Mouse (Mus musculus) hindbrain, embryonic 15.5 days (tissue): ENCODE measurements around the gene Dmd. TPM values are rescaled to one million over a fixed set of nuclear protein-coding genes. Genes with fewer than 3 reads are reported as not detected.

ENCODE experiments used
- ATAC-seq: fragments of 200-750 bp; cut with Nextera tagmentation; 2 replicates; pipeline ENCODE4 v1.8.0; 2017; ENCODE audit warnings: low read depth, moderate number of reproducible peaks, moderate TSS enrichment; ENCODE audit not compliant: low FRiP score
- H3K27ac ChIP-seq: fragments of 300-500 bp; sonication (generic); replicated peaks from 2 replicates; pipeline ENCODE4 v1.5.1; 2015; ENCODE audit warnings: mild to moderate bottlenecking, inconsistent platforms
- H3K27me3 ChIP-seq: fragments of 300-500 bp; sonication (generic); 2 replicates; pipeline ENCODE4 v1.6.1; 2015; ENCODE audit warnings: control low read depth, inconsistent platforms
- H3K36me3 ChIP-seq: fragments of 300-500 bp; sonication (generic); 2 replicates; pipeline ENCODE4 v1.6.1; 2015; ENCODE audit warnings: control low read depth, inconsistent platforms
- H3K4me1 ChIP-seq: fragments of 300-500 bp; sonication (generic); replicated peaks from 2 replicates; pipeline ENCODE4 v1.6.1; 2015; ENCODE audit warnings: control low read depth, inconsistent platforms
- H3K4me2 ChIP-seq: fragments of 300-500 bp; sonication (generic); 2 replicates; pipeline ENCODE4 v1.6.1; 2015; ENCODE audit warnings: moderate library complexity, mild to moderate bottlenecking, inconsistent platforms
- H3K4me3 ChIP-seq: fragments of 300-500 bp; sonication (generic); 2 replicates; pipeline ENCODE4 v1.5.1; 2015; ENCODE audit warnings: mild to moderate bottlenecking, inconsistent platforms
- H3K9ac ChIP-seq: fragments of 300-500 bp; sonication (generic); 2 replicates; pipeline ENCODE4 v1.6.1; 2015; ENCODE audit warnings: inconsistent platforms
- H3K9me3 ChIP-seq: fragments of 300-500 bp; sonication (generic); 2 replicates; pipeline ENCODE4 v1.6.1; 2016; ENCODE audit warnings: control low read depth, inconsistent platforms
- WGBS: fragments of 180-500 bp; shearing (Covaris S2); methylation state at CpG from one replicate; pipeline ENCODE4 v1.1.7; 2015; 5-methylcytosine and 5-hydroxymethylcytosine counted together
- polyA plus RNA-seq: library from polyadenylated mRNA; unstranded; fragments of >200 nt; fragmentation: Nextera tagmentation; extraction: Ambion mirVana; gene quantifications from 2 replicates; pipeline ENCODE4 v1.2.1, GENCODE M21; 2015

Dmd gene
- polyA plus RNA-seq, 1 experiment from 2014 or later, result 28.8 TPM

DNA sequence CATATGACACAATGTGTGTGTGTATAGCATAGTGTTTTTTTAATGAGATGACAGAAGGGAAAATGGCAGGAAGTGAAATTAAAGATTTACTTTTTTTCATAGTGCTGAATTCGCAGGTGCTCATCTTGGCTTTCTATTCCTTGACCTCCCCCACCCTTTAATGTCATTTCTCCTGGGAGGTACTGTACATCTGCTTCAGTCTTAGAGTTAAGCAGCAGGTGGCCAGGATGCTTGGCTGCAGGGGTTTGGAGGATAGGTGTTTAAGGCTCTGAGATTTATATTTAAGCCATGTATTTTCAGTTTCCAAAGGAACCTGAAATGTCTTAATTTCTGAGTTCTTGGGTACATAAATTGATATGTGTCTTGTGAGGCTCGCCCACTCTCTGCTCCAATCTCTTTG lies 2130.5 kb downstream of the Dmd start:
- H3K36me3 ChIP-seq, result no peaks in the 10 kb centered on the region
- no peak overlapping the region for H3K4me3 ChIP-seq
- H3K4me1 ChIP-seq, result no peaks in the 10 kb centered on the region
- no peak overlapping the region for H3K27ac ChIP-seq
- no peak overlapping the region for H3K4me2 ChIP-seq
- 75% methylated on average over 2 of the region's 2 CpGs for WGBS
- no peak overlapping the region for H3K9ac ChIP-seq
- ATAC-seq, result no peak
- H3K9me3 ChIP-seq, result no peaks in the 10 kb centered on the region
- no peaks in the 10 kb centered on the region for H3K27me3 ChIP-seq

DNA sequence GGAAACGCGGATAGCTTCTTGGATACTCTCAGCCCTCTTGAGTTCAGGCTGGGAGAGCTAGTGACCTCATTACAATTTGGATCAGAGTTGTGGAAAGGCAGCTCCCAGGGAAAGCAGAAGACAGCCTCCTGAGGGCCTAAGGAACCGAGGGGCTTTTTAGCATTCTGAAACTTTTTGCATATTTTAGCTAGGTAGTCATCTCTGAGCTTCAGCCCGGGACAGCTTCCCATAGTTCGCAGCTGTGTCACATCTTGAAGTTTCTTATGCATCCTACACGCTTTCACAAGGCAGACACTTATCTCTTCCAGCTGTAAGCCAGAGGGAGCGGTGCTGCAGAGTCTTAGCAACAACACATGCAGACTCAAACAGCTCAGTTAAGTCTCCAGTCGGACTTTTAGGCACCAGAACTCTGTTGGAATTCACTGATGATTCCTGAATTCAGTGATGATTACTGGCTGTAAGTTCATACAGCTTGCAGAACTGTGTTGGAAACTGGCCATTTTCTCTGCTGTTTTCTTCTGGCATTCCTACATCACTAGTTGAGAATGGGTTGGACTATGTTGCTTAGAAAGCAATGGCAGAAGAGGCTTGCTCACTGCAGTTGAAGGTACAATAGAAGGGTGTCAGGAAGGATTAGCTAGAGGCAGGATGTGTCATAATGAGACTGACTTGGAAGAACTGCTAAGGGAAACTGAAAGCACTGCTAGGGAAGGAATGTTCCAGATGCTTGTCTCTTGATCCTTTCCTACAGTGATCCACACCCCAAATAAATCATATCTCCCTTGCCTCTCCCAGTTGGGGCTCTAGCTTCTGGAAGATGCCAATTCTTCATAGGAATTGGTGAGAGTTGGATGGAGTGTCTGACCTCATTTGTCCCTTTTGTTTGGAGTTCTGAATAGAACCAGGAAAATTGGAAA lies 2135.8 kb downstream of the Dmd start:
- no peak overlapping the region for H3K4me3 ChIP-seq
- no peak overlapping the region for H3K9ac ChIP-seq
- H3K9me3 ChIP-seq, result no peaks in the 10 kb centered on the region
- H3K4me1 ChIP-seq, result no peaks in the 10 kb centered on the region
- 67% methylated on average over 8 of the region's 8 CpGs for WGBS
- H3K27ac ChIP-seq, result no peak overlapping the region
- no peak for ATAC-seq
- no peak overlapping the region for H3K4me2 ChIP-seq
- no peaks in the 10 kb centered on the region for H3K27me3 ChIP-seq
- no peaks in the 10 kb centered on the region for H3K36me3 ChIP-seq

DNA sequence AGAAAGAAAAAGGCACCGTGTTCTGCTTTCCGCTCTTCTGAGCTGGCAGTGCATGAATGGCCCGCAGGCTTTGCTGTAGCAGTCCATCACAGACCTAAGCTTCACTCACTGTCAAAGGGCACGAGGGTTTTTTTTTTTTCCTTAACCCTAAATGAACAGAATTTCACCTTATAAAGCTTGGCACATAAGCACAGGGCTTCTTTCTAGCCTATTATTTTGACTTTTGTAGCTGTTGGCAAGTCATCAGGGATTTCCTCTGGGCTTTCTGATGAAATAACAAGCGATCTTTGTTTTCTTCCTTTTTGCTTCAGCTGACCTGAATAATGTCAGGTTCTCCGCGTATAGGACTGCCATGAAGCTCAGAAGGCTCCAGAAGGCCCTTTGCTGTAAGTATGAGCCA lies 2140.8 kb downstream of the Dmd start:
- Histone ChIP-seq H3K9ac (no peak overlapping the region), H3K4me2 (no peak overlapping the region), H3K27me3 (no peaks in the 10 kb centered on the region), H3K4me3 (no peak overlapping the region), H3K9me3 (no peaks in the 10 kb centered on the region), H3K27ac (no peak overlapping the region), H3K36me3 (no peaks in the 10 kb centered on the region), H3K4me1 (no peaks in the 10 kb centered on the region)
- 50% methylated on average over 7 of the region's 7 CpGs for WGBS
- ATAC-seq, result no peak

DNA sequence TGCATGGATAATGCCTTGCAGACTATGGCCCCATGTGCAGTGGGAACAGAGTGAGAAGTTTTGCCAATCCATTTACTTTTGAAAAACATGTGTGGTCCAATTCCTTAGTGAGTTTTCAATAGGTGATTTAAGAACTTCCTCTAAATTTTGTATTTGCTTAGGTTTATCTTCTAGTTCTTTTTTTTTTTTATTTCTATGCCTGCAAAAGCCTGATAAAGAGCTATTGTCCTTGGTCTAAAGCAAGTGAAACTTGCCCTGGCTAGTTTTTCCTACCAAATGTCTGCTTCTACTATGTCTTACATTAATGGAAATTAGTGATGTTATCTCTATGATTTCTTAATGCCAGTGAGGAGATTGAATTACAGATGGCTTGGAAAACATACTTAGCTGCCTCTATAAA lies 2144.7 kb downstream of the Dmd start:
- Histone ChIP-seq H3K9me3 (no peaks in the 10 kb centered on the region), H3K27ac (no peak overlapping the region), H3K4me2 (no peak overlapping the region), H3K27me3 (no peaks in the 10 kb centered on the region), H3K4me3 (no peak overlapping the region), H3K9ac (no peak overlapping the region), H3K36me3 (no peaks in the 10 kb centered on the region), H3K4me1 (no peaks in the 10 kb centered on the region)
- no peak for ATAC-seq

DNA sequence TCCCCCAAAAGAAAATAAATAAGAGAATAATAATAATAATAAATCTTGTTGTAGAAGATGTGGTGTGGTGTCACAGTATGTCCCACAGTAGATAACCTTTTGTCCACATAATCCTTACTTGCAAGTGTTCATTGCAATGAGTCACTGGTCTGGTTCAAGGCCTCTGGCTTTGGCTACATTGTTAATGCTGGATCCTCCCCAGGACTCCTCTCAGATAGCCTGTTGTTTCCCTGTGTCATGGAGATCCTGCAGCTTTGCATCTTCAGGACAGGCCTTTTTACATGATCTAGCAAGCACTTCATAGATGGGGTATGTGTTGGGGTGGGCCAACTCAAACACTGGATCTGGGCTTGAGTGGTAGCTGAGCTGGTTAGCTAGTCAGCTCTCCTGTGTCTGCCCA lies 2150.0 kb downstream of the Dmd start:
- H3K4me3 ChIP-seq, result no peak overlapping the region
- no peak overlapping the region for H3K27ac ChIP-seq
- no peak overlapping the region for H3K9ac ChIP-seq
- no peak overlapping the region for H3K4me2 ChIP-seq
- no peak for ATAC-seq
- no peaks in the 10 kb centered on the region for H3K9me3 ChIP-seq
- no peaks in the 10 kb centered on the region for H3K36me3 ChIP-seq
- no peaks in the 10 kb centered on the region for H3K27me3 ChIP-seq
- no peaks in the 10 kb centered on the region for H3K4me1 ChIP-seq

DNA sequence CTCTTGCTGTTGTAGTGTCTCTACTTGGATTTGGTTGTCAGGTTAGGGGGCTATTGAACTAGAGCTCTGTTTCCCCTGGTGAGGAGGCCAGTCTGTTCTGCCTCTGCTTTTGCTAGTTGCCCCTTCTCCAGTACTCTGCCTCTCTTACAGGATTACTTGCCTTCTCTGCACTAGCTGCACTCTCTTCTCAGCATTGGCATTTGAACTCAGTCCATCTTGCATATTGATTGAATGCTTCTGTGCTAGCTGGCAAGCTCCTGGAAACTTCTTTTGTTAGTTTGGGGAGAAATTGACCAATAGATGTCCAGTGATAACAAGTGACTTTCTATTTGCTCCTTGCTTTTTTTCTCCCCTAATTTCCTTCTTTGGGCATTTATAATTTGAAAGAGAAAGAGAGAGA lies 2163.7 kb downstream of the Dmd start:
- H3K4me2 ChIP-seq, result no peak overlapping the region
- peak; percentile 54; the same call in 1 of the 2 replicates for ATAC-seq

DNA sequence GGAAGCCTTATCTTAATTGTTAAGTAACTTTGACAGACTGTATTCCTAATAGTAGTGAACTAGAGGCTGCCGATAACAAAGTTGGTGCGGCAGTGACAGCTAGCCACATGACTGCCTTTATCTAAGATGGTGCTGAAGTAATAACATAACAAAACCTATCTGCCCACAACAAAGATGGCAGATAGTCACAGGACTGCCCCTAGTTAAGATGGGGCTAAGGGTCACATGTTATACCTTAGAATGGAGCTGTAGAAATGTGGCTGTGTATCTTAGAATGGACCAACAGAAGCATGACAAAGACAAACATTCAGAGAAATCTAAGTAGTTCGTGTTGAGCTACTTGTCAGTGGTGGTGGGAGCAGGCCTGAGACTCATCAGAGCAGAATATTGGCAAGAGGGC lies 2184.0 kb downstream of the Dmd start:
- H3K27me3 ChIP-seq, result no peaks in the 10 kb centered on the region
- no peaks in the 10 kb centered on the region for H3K9me3 ChIP-seq
- H3K4me2 ChIP-seq, result no peak overlapping the region
- 89% methylated on average over 3 of the region's 3 CpGs for WGBS
- no peak overlapping the region for H3K27ac ChIP-seq
- no peak for ATAC-seq
- no peaks in the 10 kb centered on the region for H3K4me1 ChIP-seq
- no peaks in the 10 kb centered on the region for H3K36me3 ChIP-seq
- no peak overlapping the region for H3K9ac ChIP-seq
- H3K4me3 ChIP-seq, result no peak overlapping the region

More for the DNA sequence above, 2163.7 kb downstream of the Dmd start:
- Histone ChIP-seq H3K4me3 (no peak overlapping the region), H3K27me3 (no peaks in the 10 kb centered on the region), H3K4me1 (no peaks in the 10 kb centered on the region), H3K9ac (no peak overlapping the region), H3K36me3 (no peaks in the 10 kb centered on the region), H3K27ac (0 out of 2 replicates have a peak overlapping the region, but pooled peaks have one; percentile 25), H3K9me3 (no peaks in the 10 kb centered on the region)

DNA sequence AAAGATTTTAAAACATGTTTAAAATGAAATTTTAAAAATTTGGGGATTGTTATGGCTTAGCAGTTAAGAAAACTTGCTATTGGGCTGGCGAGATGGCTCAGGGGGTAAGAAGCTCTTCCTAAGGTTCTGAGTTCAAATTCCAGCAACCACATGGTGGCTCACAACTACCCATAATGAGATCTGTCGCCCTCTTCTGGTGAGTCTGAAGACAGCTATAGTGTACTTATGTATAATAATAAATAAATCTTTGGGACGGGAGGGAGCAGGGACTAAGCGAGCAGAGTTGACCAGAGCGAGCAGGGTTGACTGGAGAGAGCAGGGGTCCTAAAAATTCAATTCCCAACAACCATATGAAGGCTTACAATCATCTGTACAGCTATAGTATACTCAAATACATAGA lies 2188.6 kb downstream of the Dmd start:
- Histone ChIP-seq H3K27ac (no peak overlapping the region), H3K9me3 (no peaks in the 10 kb centered on the region), H3K4me3 (no peak overlapping the region), H3K4me2 (no peak overlapping the region), H3K27me3 (no peaks in the 10 kb centered on the region), H3K4me1 (no peaks in the 10 kb centered on the region), H3K36me3 (no peaks in the 10 kb centered on the region), H3K9ac (no peak overlapping the region)
- no peak for ATAC-seq
- 81% methylated on average over 5 of the region's 5 CpGs for WGBS

DNA sequence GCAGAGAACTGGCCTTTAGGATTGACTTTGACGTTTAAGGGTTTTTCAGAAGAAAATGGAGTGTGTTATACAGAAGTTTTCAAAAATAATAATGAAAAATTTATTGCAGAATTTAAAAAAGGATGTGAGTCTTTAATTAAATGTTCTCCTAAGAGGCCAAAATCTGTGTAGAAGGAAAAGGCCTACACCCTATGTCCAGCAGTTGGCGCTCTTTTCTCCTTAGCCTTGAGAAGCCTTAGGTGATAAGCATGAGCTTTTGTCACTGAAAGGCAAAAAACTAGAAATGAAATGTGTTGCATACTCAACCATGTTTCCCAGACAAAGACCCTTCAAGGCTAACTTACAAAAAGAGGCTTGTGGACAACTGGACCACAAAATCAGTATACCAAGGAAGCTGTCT lies 2222.6 kb downstream of the Dmd start:
- no peak overlapping the region for H3K4me2 ChIP-seq
- no peak overlapping the region for H3K4me3 ChIP-seq
- ATAC-seq, result no peak
- H3K27ac ChIP-seq, result no peak overlapping the region
- H3K9me3 ChIP-seq, result no peaks in the 10 kb centered on the region
- H3K9ac ChIP-seq, result no peak overlapping the region
- H3K36me3 ChIP-seq, result no peaks in the 10 kb centered on the region
- H3K4me1 ChIP-seq, result no peaks in the 10 kb centered on the region
- no peaks in the 10 kb centered on the region for H3K27me3 ChIP-seq
- 64% methylated on average over 2 of the region's 2 CpGs for WGBS

DNA sequence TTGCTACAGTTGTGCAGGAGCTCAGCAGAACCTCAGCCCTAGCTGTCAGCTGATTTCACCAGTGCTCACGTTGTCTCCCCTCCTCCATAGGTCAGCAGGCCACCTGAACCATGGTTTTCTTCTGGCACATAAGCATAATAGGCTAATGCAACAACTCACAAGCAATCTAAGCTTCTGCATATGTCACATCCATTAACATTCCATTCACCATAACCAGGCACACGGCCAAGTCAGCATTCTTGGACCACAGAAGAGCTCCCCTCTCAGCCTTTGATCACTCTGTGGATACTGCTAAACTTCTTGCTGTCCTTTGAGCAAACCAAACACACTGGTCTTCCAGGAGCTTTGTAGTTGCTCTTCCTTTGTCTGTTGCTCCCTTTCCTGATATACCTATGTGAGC lies 2238.9 kb downstream of the Dmd start:
- ATAC-seq, result no peak
- no peaks in the 10 kb centered on the region for H3K36me3 ChIP-seq
- H3K9me3 ChIP-seq, result no peaks in the 10 kb centered on the region
- no peaks in the 10 kb centered on the region for H3K27me3 ChIP-seq
- H3K4me1 ChIP-seq, result no peaks in the 10 kb centered on the region
- H3K27ac ChIP-seq, result no peak overlapping the region
- WGBS, result 58% methylated on average over 2 of the region's 2 CpGs
- H3K4me2 ChIP-seq, result no peak overlapping the region
- H3K9ac ChIP-seq, result no peak overlapping the region
- H3K4me3 ChIP-seq, result no peak overlapping the region

DNA sequence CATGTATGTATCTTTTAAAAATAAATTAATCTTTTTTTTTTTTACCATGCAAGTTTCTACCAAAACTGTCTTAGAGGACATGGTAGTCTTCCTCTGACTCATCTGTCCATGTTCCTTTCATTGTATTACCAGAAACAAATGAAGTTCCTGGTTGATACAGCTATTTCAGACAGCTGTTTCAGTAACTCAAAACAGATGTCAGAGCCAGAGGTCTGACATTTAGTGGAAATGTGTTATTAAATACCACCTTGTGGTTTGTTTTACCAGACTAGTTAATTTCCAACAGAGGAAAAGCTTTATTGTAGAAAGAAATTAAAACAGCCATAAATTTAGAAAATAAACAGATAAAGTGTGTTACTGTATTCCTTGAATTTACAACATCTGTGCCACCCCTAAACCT lies 2245.2 kb downstream of the Dmd start:
- no peak overlapping the region for H3K4me3 ChIP-seq
- H3K9ac ChIP-seq, result no peak overlapping the region
- no peak overlapping the region for H3K4me2 ChIP-seq
- ATAC-seq, result no peak
- no peaks in the 10 kb centered on the region for H3K27me3 ChIP-seq
- H3K36me3 ChIP-seq, result no peaks in the 10 kb centered on the region
- H3K27ac ChIP-seq, result no peak overlapping the region
- H3K4me1 ChIP-seq, result no peaks in the 10 kb centered on the region
- H3K9me3 ChIP-seq, result no peaks in the 10 kb centered on the region

DNA sequence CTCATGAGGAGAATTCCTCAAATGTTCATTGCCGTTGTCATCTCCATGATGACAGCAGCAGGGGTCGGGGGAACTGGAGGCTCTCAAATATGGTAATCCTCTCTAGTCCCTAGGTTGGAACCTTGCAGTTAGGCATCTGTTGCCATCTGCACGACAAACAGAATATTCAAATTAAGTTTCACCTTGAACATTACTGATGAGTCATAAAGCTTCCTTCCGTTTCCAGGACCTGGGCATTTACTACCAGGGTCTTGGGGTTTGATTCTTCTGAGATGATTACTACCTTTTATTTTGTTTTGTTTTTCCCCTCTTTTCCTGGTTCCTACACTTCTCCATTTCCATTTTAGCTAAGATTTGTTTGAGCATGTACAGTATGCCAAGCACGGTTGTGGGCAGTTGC lies 2249.0 kb downstream of the Dmd start:
- H3K4me2 ChIP-seq, result no peak overlapping the region
- H3K9me3 ChIP-seq, result no peaks in the 10 kb centered on the region
- no peak overlapping the region for H3K4me3 ChIP-seq
- H3K9ac ChIP-seq, result no peak overlapping the region
- H3K27me3 ChIP-seq, result no peaks in the 10 kb centered on the region
- H3K4me1 ChIP-seq, result no peaks in the 10 kb centered on the region
- WGBS, result 81% methylated on average over 5 of the region's 5 CpGs
- H3K27ac ChIP-seq, result no peak overlapping the region
- H3K36me3 ChIP-seq, result no peaks in the 10 kb centered on the region
- ATAC-seq, result no peak

DNA sequence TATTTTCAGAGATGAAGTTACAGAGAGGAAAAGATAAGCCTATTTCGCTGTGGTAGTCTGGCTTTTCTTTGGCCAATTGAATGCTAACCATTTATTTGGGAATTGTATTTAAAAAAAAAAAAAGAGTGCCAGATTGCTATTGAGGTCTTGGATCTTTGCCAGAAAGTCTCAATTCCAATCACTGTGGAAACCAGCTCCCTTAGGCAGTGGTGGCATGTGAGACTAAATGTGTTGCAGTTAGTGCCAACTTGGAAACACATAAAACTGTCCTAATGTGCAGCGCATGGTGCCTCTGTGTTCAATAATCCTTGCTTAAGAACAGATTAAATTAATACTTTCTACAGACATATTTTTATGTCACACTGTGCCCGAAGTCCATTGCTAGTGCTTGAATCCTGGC lies 2250.7 kb downstream of the Dmd start:
- WGBS, result 57% methylated on average over 3 of the region's 3 CpGs
- Histone ChIP-seq H3K36me3 (no peaks in the 10 kb centered on the region), H3K9ac (no peak overlapping the region), H3K4me2 (no peak overlapping the region), H3K27me3 (no peaks in the 10 kb centered on the region), H3K4me3 (no peak overlapping the region), H3K9me3 (no peaks in the 10 kb centered on the region), H3K27ac (no peak overlapping the region), H3K4me1 (no peaks in the 10 kb centered on the region)
- peak; percentile 72 for ATAC-seq
